Mouse (Mus musculus) T-cell, adult 2 months (primary cell): ENCODE data around the gene Zcchc10.
"Not testable (repeated sequence)": the region's sequence is repeated elsewhere in the genome, so short reads cannot be mapped to it uniquely, and the experiment has no call there.

Source experiments
- DNase-seq: peaks from one replicate; pipeline ENCODE4 v3.0.0; 2022; ENCODE audit warnings: low spot score

The Zcchc10 gene

GRCm38 (mm10) chr11:53324512-53324968, at the start of gene Zcchc10:
Zcchc10 (plus strand) TSS chr11:53324679.
- peak; percentile 89 for DNase-seq

GRCm38 (mm10) chr11:53275358-53275757, 49.1 kb upstream of the Zcchc10 start:
- DNase-seq = no peak

GRCm38 (mm10) chr11:53278411-53278810, 46.1 kb upstream of the Zcchc10 start:
- DNase-seq = no peak

- no peak for DNase-seq
These were observed 38.6 kb upstream of the Zcchc10 start for GRCm38 (mm10) chr11:53285885-53286284.

- not testable (repeated sequence) for DNase-seq
These were observed 34.3 kb upstream of the Zcchc10 start for GRCm38 (mm10) chr11:53290187-53290586.

- no peak for DNase-seq
These were observed 33.6 kb upstream of the Zcchc10 start for GRCm38 (mm10) chr11:53290871-53291270.

GRCm38 (mm10) chr11:53294441-53294840, 30.0 kb upstream of the Zcchc10 start:
- no peak for DNase-seq

- DNase-seq = no peak
These were observed 27.6 kb upstream of the Zcchc10 start for GRCm38 (mm10) chr11:53296880-53297279.

- DNase-seq = no peak
These were observed 26.3 kb upstream of the Zcchc10 start for GRCm38 (mm10) chr11:53297947-53298860.

- peak; percentile 56 for DNase-seq
These were observed 24.7 kb upstream of the Zcchc10 start for GRCm38 (mm10) chr11:53299551-53300329.

GRCm38 (mm10) chr11:53300330-53301166, 23.9 kb upstream of the Zcchc10 start, which contains the start of gene Hspa4:
Hspa4 (minus strand) TSS chr11:53300457.
- DNase-seq = peak; percentile 99

GRCm38 (mm10) chr11:53301167-53301515, 23.3 kb upstream of the Zcchc10 start:
- DNase-seq = no peak

GRCm38 (mm10) chr11:53304044-53304840, 20.2 kb upstream of the Zcchc10 start:
- DNase-seq = no peak

- no peak for DNase-seq
These were observed 17.5 kb upstream of the Zcchc10 start for GRCm38 (mm10) chr11:53306965-53307364.

- DNase-seq = no peak
These were observed 16.9 kb upstream of the Zcchc10 start for GRCm38 (mm10) chr11:53307558-53308065.

GRCm38 (mm10) chr11:53308251-53308864, 16.1 kb upstream of the Zcchc10 start:
- no peak for DNase-seq

GRCm38 (mm10) chr11:53308884-53309310, 15.6 kb upstream of the Zcchc10 start:
- no peak for DNase-seq

- DNase-seq = no peak
These were observed 13.1 kb upstream of the Zcchc10 start for GRCm38 (mm10) chr11:53311385-53311784.

- not testable (repeated sequence) for DNase-seq
These were observed 11.7 kb upstream of the Zcchc10 start for GRCm38 (mm10) chr11:53312823-53313222.

GRCm38 (mm10) chr11:53314770-53315173, 9.7 kb upstream of the Zcchc10 start:
- no peak for DNase-seq
